Mouse (Mus musculus): ENCODE results near the gene Lipe. TPM values are rescaled to one million over a fixed set of nuclear protein-coding genes. Genes with fewer than 3 reads are reported as not detected.
A peak's percentile ranks its signal among the peaks of the same experiment; 100 is the strongest.

Gene Lipe
- polyA plus RNA-seq, 1 experiment from 2014 or later = 7.0 TPM

DNA sequence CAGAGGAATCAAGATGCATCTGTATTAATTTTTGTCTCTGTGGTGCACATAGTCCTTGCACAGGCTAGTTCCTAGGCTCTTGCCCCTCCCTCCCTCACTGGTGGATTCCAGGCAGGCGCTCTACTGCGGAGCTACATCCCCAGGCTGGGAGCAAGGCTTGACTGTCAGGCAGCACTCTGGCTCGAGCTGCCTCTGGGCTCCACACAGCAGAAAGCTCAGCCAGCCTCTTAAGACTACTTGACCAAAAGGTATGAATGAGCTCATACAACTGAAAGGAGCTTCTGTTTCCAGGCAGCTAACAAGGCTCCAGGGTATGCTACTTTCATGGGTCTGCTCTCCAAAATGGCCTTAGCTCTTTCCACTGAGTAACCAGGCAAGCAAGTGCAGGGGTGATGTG is 17.2 kb downstream of the Lipe start:
- H3K4me2 ChIP-seq (replicated peaks) = no peak overlapping the region
- no peak overlapping the region for H3K4me3 ChIP-seq (replicated peaks)
- no peak for ATAC-seq
- peaks cover 28% of the 10 kb centered on the region for H3K4me1 ChIP-seq (replicated peaks)
- H3K27ac ChIP-seq = no peak overlapping the region
- H3K9me3 ChIP-seq = no peaks in the 10 kb centered on the region
- H3K27me3 ChIP-seq (replicated peaks) = no peaks in the 10 kb centered on the region
- WGBS = 57% methylated on average over 3 of the region's 3 CpGs
- no peak overlapping the region for H3K9ac ChIP-seq
- H3K36me3 ChIP-seq = peaks cover 15% of the 10 kb centered on the region

DNA sequence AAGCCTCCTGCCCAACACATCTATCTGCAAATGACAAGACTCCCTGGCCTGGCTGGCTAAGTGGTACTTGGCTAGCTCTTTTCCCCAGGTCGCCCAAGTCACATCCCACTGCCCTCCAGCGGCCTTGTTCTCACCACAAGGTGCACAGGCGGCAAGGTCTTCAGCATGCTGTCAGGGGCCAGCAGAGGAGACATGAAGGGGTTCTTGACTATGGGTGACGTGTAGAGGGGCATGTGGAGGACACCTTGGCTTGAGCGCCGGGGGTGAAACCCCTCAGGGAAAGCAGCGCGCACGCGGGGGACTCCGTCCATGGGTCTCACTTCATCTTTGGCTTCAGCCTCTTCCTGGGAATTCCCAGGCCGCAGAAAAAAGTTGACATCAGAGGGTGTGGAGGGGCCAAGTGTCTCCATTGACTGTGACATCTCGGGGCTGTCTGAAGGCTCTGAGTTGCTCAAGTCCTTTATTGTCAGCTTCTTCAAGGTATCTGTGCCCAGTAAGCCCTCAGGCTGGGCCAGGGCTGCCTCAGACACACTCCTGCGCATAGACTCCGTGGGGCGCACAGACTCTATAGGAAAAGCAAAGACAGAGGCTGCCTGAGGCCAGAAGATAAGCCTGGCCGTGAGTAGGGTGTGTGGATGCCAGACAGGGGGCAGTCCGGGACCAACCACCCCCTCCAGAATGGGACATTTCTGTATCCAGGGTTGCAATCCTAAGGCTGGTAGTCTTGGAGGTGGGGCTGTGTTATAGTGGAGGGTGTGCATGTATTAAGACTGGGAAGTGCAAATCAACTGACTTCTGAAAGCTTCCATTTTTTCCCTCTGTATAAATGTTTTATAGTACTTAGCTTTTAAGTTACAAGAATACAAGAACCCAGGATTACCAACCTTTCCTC is 17.9 kb downstream of the Lipe start:
- Histone ChIP-seq H3K4me2 (replicated peaks) (peak overlapping the region; percentile 83), H3K4me3 (replicated peaks) (no peak overlapping the region), H3K9me3 (no peaks in the 10 kb centered on the region), H3K4me1 (replicated peaks) (peaks cover 22% of the 10 kb centered on the region), H3K9ac (no peak overlapping the region), H3K36me3 (peaks cover 15% of the 10 kb centered on the region), H3K27me3 (replicated peaks) (no peaks in the 10 kb centered on the region), H3K27ac (no peak overlapping the region)
- no peak for ATAC-seq
- WGBS = 70% methylated on average over 18 of the region's 18 CpGs

DNA sequence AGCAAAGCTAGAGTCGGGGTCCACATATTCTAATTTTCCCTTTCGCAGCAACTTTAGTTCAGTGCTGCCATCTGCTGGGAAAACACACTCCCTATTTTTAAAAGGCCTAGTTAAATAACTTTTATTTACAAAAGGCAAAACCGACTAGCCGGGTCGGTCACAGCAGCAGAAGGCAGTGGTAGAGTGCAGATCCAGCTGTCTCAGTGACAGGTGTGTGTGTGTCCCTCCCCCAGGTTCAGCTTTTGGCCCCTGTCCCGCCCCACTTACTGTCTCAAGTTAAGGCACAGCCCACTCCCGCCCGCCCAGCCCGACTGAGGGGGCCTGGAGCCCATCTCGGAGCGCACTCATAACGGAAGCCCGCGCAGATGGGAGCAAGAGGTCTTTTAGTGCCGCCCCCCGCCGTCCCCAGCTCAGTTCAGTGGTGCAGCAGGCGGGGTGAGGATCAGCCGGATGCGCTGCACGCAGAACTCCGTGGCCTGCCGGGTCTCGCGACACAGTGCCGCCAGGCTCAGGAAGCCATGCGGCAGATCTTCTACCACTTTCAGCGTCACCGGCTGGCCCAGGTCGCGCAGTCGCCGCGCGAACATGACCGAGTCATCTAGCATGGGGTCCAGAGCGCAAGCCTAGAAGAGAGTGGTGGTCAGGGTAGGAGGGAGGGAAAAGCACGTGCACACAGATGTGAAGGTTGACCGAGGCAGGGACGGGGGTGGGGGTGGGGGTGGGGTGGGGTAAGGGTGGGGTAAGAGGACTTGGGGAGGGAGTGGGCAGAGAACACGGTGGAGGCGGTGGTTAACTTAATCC is 18.8 kb downstream of the Lipe start:
- WGBS = 5% methylated on average over 42 of the region's 42 CpGs
- Histone ChIP-seq H3K9me3 (no peaks in the 10 kb centered on the region), H3K4me3 (replicated peaks) (peak overlapping the region; percentile 37), H3K9ac (peak overlapping the region; percentile 48), H3K4me1 (replicated peaks) (peaks cover 22% of the 10 kb centered on the region), H3K27ac (peak overlapping the region; percentile 60), H3K4me2 (replicated peaks) (peak overlapping the region; percentile 83), H3K27me3 (replicated peaks) (no peaks in the 10 kb centered on the region), H3K36me3 (peaks cover 13% of the 10 kb centered on the region)
- peak; percentile 67 for ATAC-seq

DNA sequence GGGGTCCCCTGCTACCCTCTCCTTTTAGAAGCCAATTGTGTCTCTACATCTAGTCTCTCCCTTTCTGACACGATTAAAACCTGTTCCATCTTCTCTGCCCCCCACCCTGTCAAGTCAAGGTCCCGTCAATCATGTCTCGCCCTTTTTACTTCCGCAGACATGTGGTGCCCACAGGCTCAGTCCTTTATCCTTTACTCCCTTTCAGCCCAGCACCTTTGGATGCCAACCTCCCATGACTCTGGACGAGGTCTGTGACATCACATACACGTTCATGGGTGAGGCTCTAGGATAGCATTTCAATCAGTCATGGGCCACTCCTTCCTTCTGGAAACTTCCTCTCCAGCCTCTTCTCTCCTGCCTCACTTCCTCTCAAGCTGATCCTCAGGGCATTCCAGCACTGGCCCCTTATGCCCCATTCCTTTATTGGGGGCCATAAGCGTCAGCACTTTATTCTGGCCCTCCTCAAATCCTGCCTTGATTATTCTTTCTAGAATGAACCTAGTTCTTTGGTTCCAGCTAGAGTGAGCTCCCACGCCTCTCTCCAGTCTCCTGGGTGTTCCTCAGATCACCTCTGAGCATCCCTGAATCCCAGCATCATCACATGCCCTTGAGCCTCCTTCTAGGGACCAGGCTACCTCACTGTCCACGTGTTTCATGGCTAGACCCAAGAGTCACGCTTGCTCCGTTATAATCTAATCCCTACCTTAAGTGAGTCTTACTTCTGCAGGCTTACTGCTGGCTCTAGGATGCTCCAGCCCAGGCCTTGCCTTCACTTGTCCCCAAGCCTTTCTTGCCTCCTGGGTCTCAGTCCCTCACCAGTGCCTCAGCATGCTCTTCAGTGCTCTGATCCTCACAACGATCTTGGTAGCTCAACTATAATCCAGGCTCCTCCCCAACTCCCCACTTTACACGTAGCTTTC is 20.1 kb downstream of the Lipe start:
- H3K27me3 ChIP-seq (replicated peaks) = no peaks in the 10 kb centered on the region
- 84% methylated on average over 13 of the region's 13 CpGs for WGBS
- H3K4me3 ChIP-seq (replicated peaks) = no peak overlapping the region
- no peak overlapping the region for H3K9ac ChIP-seq
- peaks cover 22% of the 10 kb centered on the region for H3K4me1 ChIP-seq (replicated peaks)
- peaks cover 5% of the 10 kb centered on the region for H3K36me3 ChIP-seq
- H3K4me2 ChIP-seq (replicated peaks) = no peak overlapping the region
- no peak overlapping the region for H3K27ac ChIP-seq
- ATAC-seq = no peak
- H3K9me3 ChIP-seq = no peaks in the 10 kb centered on the region

DNA sequence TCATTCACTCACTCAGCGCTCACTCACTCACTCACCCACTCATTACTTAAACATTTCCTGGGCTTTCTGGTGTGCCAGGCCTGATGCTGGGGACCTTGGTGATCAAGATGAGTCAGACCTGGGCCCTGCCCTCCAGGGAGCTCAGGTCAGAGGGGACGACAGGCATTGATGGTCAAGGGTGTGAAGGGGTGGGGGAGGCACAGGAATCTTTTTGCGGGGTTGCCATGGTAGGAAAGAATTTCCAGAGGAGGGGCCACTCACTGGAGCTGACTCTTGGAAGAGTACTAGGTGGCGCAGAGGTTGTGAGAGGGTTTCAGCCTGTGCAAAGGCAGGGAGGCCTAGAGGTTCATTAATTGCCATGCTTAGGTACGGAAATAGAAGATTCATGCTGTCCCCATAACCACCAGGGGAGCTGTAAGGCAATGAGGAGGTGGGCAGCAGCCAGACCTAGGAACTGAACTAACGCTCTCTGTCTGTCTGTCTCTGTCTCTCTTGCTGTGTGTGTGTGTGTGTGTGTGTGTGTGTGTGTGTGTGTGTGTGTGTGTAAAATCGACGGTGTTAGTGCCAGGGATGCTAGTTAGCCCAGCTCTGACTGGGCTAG is 21.3 kb downstream of the Lipe start:
- H3K27ac ChIP-seq = no peak overlapping the region
- no peaks in the 10 kb centered on the region for H3K9me3 ChIP-seq
- peak; percentile 4; the same call in 1 of the 2 replicates for ATAC-seq
- 54% methylated on average over 8 of the region's 8 CpGs for WGBS
- no peaks in the 10 kb centered on the region; the same call in 1 of the 2 replicates for H3K36me3 ChIP-seq
- H3K4me1 ChIP-seq (replicated peaks) = peaks cover 22% of the 10 kb centered on the region
- H3K27me3 ChIP-seq (replicated peaks) = no peaks in the 10 kb centered on the region
- peak overlapping the region; percentile 32; the same call in 1 of the 2 replicates for H3K9ac ChIP-seq
- H3K4me2 ChIP-seq (replicated peaks) = peak overlapping the region; percentile 48
- H3K4me3 ChIP-seq (replicated peaks) = peak overlapping the region; percentile 15; the same call in 1 of the 2 replicates

DNA sequence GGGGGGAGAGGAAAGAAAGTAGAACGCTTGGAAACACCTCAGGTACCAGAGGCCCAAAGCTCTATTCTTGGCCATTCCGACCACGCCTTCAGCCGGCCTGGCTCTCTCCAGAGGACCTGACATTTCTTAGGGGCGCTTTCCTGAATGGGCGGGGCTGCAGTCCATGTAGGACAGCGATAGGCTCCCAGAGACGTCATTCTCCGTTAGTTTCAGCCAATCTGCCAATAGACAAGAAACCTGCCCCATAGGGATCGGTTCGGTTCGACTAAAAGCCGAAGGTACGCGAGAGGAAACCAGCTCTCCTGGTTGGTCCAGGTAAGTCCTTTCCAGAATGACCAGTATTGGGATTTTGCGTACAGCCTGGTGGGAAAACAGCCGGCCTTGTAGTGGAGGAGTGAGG is 22.0 kb downstream of the Lipe start:
- H3K9me3 ChIP-seq = no peaks in the 10 kb centered on the region
- H3K27me3 ChIP-seq (replicated peaks) = no peaks in the 10 kb centered on the region
- H3K9ac ChIP-seq = no peak overlapping the region
- H3K4me3 ChIP-seq (replicated peaks) = peak overlapping the region; percentile 15
- no peaks in the 10 kb centered on the region for H3K36me3 ChIP-seq
- peak overlapping the region; percentile 48 for H3K4me2 ChIP-seq (replicated peaks)
- 5% methylated on average over 17 of the region's 17 CpGs for WGBS
- peaks cover 22% of the 10 kb centered on the region for H3K4me1 ChIP-seq (replicated peaks)
- no peak overlapping the region for H3K27ac ChIP-seq
- peak; percentile 73 for ATAC-seq

DNA sequence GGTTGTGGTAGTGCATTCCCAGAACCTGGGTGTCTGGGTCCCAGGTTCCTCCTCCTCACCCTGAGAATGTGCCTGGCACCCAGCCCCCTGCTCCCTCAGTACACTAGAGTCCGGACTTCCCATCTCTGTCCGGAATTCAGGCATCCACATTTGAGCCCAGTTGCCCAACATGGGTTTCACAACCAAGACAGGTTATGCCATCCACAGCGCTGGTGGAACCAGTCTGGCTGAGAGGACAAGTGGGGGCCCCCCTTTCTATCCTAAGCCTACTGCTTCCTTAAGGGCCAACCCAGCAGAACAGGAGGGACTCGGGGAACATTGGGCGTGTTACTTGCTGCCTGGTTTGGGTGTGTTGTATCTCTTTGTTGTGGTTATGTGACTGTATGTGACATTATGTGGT is 26.1 kb downstream of the Lipe start:
- ATAC-seq = no peak
- Histone ChIP-seq H3K4me2 (replicated peaks) (no peak overlapping the region), H3K36me3 (no peaks in the 10 kb centered on the region), H3K4me1 (replicated peaks) (peaks cover 13% of the 10 kb centered on the region; the same call in 1 of the 2 replicates), H3K9me3 (no peaks in the 10 kb centered on the region), H3K27ac (no peak overlapping the region), H3K27me3 (replicated peaks) (peaks cover 27% of the 10 kb centered on the region), H3K4me3 (replicated peaks) (no peak overlapping the region), H3K9ac (no peak overlapping the region)
- WGBS = 83% methylated on average over 5 of the region's 5 CpGs

DNA sequence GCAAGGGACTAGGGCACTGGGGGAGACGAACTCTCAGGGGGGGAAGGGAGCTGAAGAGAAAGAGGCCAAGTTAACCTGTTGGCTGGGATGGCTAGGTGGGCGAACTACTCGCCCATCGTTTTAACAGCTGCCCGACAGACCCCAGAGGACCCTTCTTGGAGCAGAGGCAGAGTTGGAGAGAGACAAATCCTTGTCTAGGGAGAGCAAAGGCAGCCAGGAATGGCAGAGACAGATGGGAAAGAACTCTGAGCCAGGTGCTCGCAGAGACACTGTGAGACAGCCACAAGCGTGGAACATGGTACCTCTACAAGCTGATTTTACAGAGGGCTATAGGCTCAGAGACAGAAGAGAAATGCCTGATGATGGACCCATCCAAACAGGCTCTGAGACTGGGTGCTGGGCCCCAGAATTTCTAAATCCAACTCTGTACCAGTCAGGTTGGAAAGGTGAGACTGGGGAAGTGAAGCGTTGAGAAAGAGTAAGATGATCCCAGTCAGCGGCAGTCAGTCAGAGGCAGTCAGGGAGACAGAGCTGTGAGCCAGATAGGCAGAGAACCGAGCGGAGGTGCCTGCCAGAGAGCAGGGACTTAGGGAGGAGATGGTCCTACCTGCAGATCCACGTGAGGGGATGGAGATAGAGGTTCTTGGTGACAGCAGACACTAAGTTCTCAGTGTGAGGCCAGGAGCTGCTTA is 29.3 kb downstream of the Lipe start, which contains the start of gene Cnfn:
TSS of gene Cnfn (minus strand) at position 667 of the 692 bp plus-strand sequence.
- Histone ChIP-seq H3K4me1 (replicated peaks) (peaks cover 4% of the 10 kb centered on the region; the same call in 1 of the 2 replicates), H3K9me3 (no peaks in the 10 kb centered on the region), H3K4me3 (replicated peaks) (no peak within 1 kb of the TSS), H3K4me2 (replicated peaks) (no peak within 1 kb of the TSS), H3K27ac (no peak within 1 kb of the TSS), H3K36me3 (no peaks in the 10 kb centered on the region), H3K9ac (no peak within 1 kb of the TSS), H3K27me3 (replicated peaks) (peaks cover 42% of the 10 kb centered on the region)
- no peak for ATAC-seq
- 50% methylated on average over 12 of the region's 12 CpGs for WGBS

DNA sequence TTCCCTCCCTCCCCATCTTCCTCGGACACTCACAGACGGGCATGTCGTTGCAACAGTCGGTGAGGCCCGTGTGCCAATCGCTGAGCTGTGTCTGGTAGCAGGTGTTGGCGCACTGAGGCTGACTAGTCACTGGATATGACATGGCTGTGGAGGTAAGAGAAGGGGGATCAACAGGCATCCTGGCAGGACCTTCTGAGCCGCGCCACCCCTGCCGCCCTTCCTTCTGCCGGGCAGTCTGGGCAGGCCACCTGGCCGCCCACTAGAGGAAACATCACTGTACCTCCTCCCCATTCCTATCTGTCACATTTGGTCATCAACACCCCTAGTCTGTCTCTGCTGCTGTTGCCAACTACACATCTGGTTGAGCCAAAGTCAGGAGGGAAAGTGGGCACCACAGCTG is 30.2 kb downstream of the Lipe start:
- Histone ChIP-seq H3K36me3 (no peaks in the 10 kb centered on the region), H3K9me3 (no peaks in the 10 kb centered on the region), H3K27me3 (replicated peaks) (peaks cover 42% of the 10 kb centered on the region), H3K4me3 (replicated peaks) (no peak overlapping the region), H3K4me1 (replicated peaks) (peaks cover 4% of the 10 kb centered on the region; the same call in 1 of the 2 replicates), H3K9ac (no peak overlapping the region), H3K4me2 (replicated peaks) (no peak overlapping the region), H3K27ac (no peak overlapping the region)
- 24% methylated on average over 12 of the region's 12 CpGs for WGBS
- ATAC-seq = no peak

DNA sequence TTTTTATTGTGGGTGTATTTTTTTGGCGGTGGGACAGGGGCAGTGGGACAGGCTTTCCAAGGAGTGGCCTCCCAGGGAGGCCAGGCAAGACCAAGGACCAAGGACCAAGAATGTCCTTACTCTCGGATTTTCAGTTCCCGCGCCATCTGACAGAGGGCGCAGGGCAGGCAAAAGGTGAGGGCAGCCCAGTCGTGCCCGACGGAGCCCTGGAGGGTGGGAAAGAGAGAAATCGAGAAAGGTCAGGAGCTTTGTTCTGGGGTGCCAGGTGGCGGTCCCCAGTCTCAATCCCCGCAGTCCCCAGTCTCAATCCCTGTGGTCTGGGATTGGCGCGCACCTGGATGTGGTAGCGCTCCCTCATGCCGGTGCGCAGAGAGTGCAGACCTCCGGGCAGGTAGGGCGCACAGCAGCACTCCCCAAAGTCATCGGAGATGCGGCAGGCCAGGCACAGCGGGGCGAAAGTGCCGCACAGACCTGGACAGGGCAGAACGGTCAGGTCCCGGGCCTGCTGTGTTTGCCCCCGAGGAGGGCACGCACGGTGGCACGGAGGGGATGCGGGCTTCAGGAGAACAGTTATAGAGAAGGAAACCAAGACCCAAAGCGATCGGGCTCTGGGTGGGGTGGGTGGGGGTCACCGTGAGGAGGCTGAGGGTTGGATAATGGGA is 30.7 kb downstream of the Lipe start:
- ATAC-seq = no peak

More for the DNA sequence above, 30.7 kb downstream of the Lipe start:
- H3K4me3 ChIP-seq (replicated peaks) = no peak overlapping the region
- H3K27ac ChIP-seq = no peak overlapping the region
- 3% methylated on average over 33 of the region's 33 CpGs for WGBS
- no peaks in the 10 kb centered on the region for H3K36me3 ChIP-seq
- no peak overlapping the region; the same call in 1 of the 2 replicates for H3K4me2 ChIP-seq (replicated peaks)
- H3K9me3 ChIP-seq = no peaks in the 10 kb centered on the region
- H3K27me3 ChIP-seq (replicated peaks) = peaks cover 42% of the 10 kb centered on the region
- peaks cover 4% of the 10 kb centered on the region; the same call in 1 of the 2 replicates for H3K4me1 ChIP-seq (replicated peaks)
- peak overlapping the region; percentile 21; the same call in 1 of the 2 replicates for H3K9ac ChIP-seq
